Mouse (Mus musculus) layer of hippocampus, adult 11-12 months (tissue): ENCODE results near the gene Trcg1.

ENCODE experiments used
- DNase-seq: peaks from one replicate; pipeline ENCODE4 v3.0.0; 2022; ENCODE audit warnings: low spot score

The Trcg1 gene

GRCm38 (mm10) chr9:57262795-57263684 is 26.7 kb downstream of the Trcg1 start:
- DNase-seq, result no peak

GRCm38 (mm10) chr9:57265125-57265524 is 28.8 kb downstream of the Trcg1 start:
- no peak for DNase-seq

- DNase-seq, result no peak
Measured at GRCm38 (mm10) chr9:57267421-57267820, 31.1 kb downstream of the Trcg1 start.

- DNase-seq, result no peak
Measured at GRCm38 (mm10) chr9:57268078-57268477, 31.7 kb downstream of the Trcg1 start.

GRCm38 (mm10) chr9:57268575-57268974 is 32.2 kb downstream of the Trcg1 start:
- no peak for DNase-seq

- no peak for DNase-seq
Measured at GRCm38 (mm10) chr9:57269384-57269783, 33.0 kb downstream of the Trcg1 start.

- no peak for DNase-seq
Measured at GRCm38 (mm10) chr9:57270399-57270798, 34.0 kb downstream of the Trcg1 start.

- no peak for DNase-seq
Measured at GRCm38 (mm10) chr9:57271081-57271480, 34.7 kb downstream of the Trcg1 start.

GRCm38 (mm10) chr9:57271837-57272562 is 35.6 kb downstream of the Trcg1 start:
- DNase-seq, result no peak

GRCm38 (mm10) chr9:57272902-57273804 is 36.8 kb downstream of the Trcg1 start:
- DNase-seq, result no peak

- no peak for DNase-seq
Measured at GRCm38 (mm10) chr9:57273805-57274494, 37.6 kb downstream of the Trcg1 start.

- no peak for DNase-seq
Measured at GRCm38 (mm10) chr9:57276311-57276710, 40.0 kb downstream of the Trcg1 start.

- DNase-seq, result no peak
Measured at GRCm38 (mm10) chr9:57278268-57278667, 41.9 kb downstream of the Trcg1 start.

- DNase-seq, result no peak
Measured at GRCm38 (mm10) chr9:57279441-57279840, 43.1 kb downstream of the Trcg1 start.

GRCm38 (mm10) chr9:57281549-57281948 is 45.2 kb downstream of the Trcg1 start:
- no peak for DNase-seq

GRCm38 (mm10) chr9:57282686-57283085 is 46.3 kb downstream of the Trcg1 start:
- no peak for DNase-seq

GRCm38 (mm10) chr9:57283311-57283710 is 47.0 kb downstream of the Trcg1 start:
- DNase-seq, result no peak

GRCm38 (mm10) chr9:57287183-57287582 is 50.8 kb downstream of the Trcg1 start:
- DNase-seq, result no peak

GRCm38 (mm10) chr9:57294905-57295304 is 58.5 kb downstream of the Trcg1 start:
- DNase-seq, result no peak

- no peak for DNase-seq
Measured at GRCm38 (mm10) chr9:57295666-57296065, 59.3 kb downstream of the Trcg1 start.

- no peak for DNase-seq
Measured at GRCm38 (mm10) chr9:57296277-57296676, 59.9 kb downstream of the Trcg1 start.

GRCm38 (mm10) chr9:57297938-57298337 is 61.6 kb downstream of the Trcg1 start:
- DNase-seq, result no peak
